Mouse (Mus musculus) cerebellum, postnatal 36 days (tissue): ENCODE measurements around the gene Sept10.

Source experiments
- DNase-seq, 2 experiments: peaks; one replicate each; pipeline ENCODE4 v3.0.0; 2021 to 2022; ENCODE audit warnings: mixed read lengths in 2 of 2

Gene Sept10

DNA sequence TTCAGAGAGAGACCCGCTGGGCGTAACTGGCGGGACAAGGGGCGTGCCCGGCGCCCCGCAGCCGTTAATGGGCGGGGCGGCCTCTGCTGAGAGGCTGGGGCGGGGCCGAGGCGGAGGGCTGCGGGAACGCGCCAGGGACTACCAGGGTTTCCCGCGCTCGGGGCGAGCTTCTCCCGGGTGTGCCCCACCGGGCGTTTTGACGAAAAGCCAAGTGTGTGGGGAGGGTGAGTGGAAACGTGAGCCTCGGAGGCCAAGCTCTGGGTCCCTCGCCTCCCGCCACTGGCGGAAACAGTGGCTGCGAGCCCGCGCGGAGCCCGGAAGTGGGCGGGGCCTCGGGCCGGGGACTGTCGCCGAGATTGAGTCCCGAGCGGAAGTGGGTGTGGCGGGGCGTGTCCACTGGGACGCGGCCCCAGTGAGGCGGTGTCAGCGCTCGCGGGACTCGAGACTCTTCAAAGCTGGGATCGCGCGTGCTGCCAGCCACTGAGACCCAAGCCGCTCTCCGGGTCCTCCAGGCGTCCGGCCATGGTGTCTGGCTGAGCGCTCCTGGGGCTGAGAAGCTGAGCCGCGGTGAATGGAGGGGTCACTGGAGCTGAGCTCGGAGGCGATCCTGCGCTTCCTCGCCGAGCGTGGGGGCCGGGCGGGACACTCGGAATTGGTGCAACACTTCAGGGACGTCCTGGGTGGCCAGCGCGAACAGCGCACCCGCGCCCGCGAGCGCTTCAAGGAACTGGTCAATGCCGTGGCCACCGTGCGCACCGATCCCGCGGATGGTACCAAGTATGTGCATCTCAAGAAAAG lies at the start of gene Sept10, which contains the start of gene Sowahc:
Sept10 (minus strand) TSS at position 375 of the 798 bp plus-strand sequence.
Sowahc (plus strand) TSS at position 481 of the 798 bp plus-strand sequence.
- peak; percentile 95 to 98 for DNase-seq

DNA sequence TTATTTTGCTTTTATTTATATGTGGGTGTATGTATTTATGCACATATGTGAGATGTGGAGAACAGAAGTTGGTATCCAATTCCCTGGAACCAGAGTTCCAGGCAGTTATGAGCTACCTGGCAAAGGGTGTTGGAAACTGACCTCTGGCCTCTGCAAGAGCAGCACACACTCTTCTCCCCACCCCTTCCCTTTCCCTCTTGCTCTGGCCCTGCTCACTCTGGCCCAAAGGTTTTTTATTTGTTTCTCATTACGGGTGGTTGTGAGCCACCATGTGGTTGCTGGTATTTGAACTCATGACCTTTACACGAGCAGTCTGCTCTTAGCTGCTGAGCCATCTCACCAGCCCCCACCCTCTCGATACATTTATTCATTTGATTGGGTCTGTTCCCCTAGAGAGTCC lies 47.1 kb upstream of the Sept10 start:
- no peak for DNase-seq

DNA sequence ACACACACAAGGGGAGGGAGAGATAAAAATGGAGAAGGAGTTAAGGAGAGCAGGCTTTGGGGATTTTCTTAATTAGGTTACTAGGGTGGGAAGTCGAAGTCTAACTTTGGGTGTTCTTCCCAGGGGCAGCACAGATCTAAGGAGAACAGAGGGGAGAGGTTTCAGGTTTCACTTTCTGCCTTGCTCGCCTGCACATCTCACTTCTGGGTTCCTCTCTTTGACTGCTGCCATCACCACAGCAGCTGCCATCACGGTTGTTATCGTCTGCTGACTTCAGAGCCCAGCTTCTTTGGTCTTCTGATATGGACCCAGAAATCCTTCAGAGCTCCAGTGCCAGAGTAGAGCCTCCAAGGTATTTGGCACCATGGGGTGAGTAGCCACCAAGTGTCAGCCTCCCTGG lies 46.5 kb upstream of the Sept10 start:
- no peak for DNase-seq

DNA sequence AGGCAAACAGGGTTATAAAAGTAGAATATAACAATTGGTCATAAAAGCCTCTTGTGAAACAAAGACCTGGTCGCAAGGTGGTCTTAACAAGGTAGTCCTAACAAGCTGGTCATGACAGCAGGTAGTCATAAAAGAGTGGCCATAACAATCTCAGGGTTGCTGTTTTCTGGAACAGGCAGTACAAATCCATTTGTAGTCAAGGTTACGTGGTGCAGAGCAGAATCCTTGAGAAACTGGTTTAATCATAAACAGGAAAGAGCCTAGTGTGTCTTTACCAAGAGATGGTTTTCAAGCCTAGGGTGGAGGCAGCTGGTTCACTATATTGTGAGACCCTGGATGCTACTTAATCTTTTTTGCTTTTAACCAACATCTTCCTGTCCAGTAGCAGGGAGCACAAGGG lies 45.6 kb upstream of the Sept10 start:
- DNase-seq: no peak

DNA sequence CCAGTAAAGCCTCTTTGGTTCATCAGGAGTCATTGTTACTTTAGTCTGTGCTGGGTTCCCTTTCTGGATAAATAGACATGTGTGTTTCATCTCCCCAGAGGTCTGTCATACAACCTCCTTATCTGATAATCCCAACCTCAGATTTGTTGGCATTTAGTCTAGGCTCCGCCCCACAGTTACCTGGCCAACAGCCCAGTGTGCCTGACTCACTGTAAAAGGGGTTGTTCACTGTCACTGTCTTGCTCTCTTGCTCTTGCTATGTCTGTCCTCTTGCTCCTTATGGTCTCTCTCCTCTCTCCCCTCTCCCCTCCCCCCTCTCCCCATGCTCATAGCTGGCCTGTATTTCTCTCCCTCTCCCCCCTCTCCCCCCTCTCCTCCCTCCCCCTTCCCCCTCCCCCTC lies 44.5 kb upstream of the Sept10 start:
- DNase-seq: no peak

DNA sequence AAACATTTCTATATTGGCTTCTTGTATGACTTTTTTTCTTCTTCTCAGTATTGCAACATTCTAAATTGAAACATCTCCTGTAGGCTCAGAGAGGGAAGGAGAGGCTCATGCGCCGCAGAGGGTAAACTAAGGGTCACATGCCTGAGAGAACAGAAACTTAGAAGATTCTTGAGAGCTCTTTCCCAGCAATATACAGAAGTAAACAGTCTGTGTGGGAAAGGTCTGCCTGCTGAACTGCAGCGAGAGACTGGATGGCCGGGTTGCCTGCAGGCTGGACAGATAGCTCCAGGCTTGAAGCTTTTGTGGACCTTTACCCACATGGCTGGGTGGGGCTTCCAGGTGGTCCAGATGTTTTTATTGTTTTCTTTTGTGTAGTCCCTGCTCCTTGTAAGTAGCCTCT lies 44.0 kb upstream of the Sept10 start:
- DNase-seq: no peak

DNA sequence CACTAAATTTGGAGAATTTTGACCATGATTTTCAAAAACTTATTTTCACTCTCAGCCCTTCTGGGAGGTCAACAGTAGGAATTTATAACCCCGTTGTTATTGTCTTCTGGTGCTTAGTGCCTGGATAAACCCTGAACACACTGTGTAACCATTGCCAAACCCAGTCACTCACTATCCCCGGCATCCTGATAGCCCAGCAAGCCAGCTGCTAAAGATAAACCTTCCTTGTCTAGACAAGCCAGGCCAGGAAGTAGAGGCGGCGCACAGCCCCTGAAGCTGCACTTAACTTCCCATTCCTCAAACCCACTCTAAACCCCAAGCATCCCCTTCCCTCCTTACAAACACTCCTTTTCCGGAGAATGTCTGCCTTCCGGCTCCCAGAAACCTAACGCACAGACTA lies 43.4 kb upstream of the Sept10 start:
- DNase-seq: no peak

DNA sequence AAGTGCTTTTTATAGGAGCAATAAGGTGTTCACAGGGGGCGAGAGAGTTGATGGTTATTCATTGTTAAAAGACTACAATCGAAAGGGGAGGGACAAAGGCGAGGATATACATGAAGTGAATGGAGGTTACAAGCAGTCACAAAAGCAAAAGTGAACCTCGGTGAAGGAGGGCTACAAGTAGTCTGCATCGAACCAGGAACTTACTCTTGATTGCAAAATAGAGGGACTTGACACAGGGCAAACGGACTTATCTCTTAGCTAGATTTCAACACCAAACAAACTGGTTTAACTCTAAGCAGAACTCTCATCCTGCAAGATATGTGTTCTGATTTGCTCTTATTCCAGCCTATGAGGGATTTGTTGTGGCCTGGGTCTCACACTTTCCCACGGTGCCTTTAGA lies 41.3 kb upstream of the Sept10 start:
- DNase-seq: no peak

DNA sequence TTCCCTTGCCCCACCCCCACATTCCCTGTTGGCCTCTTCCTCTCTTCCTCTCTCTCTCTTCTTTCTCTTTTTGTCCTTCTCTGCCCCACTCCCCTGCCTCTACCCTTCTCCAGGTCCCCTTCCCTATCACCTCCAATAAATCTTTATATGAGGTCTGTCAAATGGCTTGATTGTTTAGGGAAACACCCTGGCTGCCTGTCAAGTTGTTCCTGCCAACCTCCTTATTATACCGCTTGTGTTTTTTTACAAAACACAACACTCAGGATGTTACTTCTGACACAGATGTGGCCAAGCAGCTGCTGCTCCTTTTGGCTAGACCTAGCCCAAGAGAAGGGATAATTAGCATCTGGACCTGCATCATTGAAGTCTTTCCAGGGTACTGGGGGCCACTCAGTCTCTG lies 40.4 kb upstream of the Sept10 start:
- DNase-seq: no peak

DNA sequence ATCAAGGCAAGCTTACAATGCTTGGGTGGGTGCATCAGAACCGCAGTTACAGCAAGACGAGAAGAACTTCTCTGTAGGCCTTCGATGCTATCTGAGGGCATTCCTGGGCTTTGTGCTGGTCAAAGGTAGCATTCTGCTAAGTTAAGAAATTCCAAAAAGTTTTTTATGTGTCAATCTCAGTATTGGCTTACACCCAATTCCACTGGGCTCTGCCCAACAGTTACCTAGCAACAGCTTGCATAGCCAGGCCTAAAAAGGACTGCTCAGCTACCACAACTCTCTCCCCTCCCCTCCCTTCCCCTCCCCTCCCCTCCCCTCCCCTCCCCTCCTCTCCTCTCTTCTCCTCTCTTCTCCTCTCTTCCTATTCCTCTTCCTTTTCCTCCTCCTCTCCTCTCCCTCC lies 40.0 kb upstream of the Sept10 start:
- no peak for DNase-seq

DNA sequence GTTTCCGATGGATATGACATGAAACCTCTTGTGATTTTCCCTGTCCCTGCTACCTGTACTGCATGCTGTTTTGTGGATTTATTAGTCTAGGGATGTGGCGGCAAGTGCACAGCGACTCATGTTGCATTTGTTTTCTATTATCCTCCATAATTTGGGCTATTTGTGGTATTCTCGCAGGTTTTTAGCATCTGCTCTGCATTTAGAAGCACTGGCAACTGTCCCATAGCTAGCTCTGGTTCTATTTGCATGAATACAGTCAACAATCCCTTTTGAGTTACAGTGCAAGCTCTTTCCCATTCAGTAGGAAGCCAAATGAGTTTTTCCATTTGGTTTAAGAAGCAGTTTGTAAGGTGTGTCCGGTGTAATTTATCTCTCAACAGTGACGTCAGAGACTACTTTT lies 37.9 kb upstream of the Sept10 start:
- DNase-seq: no peak

DNA sequence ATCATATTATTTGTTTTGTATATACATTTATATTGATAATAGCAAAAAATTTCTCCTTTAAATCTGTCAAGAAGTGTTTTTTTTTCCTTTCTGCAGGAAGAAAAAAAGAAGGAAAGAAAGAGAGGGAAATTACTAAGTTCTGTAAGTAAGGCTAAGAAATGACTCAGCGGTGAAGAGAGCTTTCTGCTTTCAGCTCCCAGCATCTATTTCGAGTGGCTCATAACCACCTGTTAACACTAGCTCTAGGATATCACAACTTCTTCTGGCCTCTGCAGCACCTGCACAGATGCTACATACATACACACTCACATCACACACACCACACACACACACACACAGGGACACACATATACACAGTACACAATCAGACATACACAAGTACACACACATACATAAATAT lies 34.9 kb upstream of the Sept10 start:
- DNase-seq: no peak

DNA sequence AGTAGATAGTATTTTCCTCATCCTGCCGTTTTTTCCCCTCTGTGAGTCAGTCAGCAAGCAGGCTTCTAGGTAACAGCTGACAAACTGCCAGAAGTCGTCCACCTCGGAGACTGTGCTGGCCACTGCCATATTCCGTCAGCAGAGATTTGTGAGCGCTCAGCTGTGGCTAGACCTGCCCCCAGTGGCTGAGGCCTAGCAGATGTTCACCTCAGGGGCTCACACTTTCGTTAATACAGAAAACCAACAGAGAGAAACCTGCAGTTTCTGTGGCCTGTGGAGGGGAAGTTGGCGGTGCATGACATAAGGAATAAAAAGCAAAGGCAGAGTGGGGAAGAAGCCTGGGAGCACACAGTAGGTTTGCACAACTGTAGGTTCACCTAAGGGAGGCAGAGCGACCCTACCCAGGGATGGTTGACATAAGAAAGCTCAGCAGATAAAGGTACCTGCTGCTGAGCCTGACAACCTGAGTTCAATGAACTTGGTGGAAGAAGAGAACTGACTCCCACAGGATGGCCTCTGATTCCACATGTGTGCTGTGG lies 32.0 kb upstream of the Sept10 start:
- no peak for DNase-seq

DNA sequence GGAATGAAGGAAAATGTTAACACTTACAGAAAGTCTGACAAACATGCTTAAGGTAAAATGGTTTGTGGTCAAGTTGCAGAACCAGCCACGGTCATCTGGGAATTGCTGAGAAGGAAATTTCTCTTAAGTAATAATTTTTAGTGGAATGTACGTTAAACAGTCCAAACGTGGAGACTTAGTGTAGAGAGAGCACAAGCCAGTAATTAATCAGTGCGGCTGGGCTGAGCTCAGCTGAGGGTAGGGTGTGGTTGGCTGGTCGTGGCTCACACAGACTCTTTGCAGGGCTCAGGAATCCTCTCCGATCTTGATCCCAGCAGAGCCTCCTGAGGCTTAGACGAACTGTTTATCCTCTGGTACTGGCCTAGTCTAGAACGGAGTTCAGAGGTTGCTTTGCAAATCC lies 30.7 kb upstream of the Sept10 start:
- no peak for DNase-seq

DNA sequence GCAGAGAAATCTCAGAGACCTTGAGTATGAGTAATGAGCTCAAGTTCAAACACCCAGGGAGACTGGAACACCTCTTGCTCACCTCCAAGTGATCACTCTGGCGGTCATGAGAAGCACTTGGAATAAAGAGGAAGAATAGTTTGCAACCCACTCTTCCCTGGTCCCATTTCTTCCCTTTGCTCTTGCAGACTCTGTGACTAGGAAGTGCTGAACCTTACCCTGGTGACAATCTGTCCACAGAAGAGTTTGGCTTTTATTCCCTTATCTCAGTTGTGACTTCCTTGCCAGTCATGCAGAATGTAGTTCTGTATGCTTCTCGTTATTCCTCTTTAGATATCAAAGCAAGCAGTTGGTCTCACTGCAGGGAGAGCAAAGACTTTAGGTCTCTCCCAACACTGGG lies 30.3 kb upstream of the Sept10 start:
- no peak for DNase-seq

DNA sequence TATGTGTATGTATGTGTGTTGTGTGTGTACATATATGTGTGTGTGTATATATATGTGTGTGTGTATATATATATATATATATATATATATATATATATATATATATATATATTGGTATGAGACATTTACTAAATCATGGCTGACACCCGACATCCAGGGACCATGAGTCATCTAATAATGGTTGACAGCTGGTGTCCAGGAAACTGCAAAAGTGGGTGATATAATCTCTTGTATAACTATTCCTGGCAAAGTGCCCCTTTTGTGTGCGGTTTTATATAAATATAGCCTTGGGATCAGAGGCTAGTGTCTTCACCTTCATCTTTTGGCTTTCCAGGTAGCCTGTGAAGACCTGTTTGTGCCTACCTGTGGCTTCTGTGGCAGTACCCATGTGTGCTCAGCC lies 29.0 kb upstream of the Sept10 start:
- DNase-seq: no peak

DNA sequence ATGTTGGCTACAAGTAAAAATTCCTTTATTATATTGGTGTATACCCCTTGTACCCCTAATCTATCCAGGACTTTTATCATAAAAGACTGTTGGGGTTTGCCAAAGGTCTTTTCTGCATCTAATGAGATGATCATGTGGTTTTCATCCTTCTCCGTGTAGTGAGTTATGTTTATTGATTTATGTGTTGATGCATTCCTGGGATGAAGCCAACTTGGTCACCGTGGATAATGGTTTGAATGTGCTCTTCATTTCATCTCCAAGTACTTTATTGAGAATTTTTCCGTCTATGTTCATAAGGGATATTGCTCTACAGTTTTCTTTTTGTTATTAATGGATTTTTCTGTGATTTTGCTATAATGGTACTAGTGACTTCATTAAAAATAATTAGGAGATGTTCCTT lies 27.9 kb upstream of the Sept10 start:
- no peak for DNase-seq

DNA sequence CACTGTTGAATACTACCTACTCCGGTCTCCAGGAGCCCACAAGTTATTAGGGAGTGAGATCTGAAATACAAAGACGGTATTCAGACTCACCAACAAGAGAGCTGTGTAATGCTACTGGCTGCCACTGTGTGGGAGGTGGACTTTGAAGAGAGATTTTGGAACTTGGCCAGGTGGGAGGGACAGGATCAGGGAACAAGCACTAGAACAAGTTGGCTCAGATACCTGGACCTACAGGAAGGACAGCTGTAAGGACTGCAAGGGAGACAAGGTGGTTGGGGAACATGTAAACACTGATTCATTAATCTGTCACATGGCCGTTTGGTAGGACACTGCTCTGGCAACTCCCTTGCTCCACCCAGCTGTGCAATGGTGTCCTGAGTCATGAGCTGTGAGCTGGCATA lies 19.5 kb upstream of the Sept10 start:
- no peak for DNase-seq

DNA sequence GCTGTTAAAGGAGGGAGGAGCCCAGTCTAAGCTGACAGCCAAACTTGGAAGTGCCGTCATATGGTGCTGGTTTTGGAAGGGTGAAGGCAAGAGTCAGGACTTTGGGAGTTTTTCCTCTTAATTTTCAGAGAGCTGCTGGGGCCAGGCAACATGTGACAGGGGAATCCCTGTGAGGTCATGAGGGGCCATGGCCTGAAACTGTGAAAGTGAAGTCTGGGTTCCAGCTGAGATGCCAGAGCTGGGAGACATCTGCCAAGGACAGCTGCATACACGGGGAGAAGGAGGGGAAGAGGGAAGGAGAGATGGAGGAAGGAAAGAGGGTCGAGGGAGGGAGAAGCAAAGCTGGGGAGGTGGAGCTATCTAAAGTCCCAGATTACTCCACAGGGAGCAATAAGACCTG lies 16.1 kb upstream of the Sept10 start:
- DNase-seq: no peak

DNA sequence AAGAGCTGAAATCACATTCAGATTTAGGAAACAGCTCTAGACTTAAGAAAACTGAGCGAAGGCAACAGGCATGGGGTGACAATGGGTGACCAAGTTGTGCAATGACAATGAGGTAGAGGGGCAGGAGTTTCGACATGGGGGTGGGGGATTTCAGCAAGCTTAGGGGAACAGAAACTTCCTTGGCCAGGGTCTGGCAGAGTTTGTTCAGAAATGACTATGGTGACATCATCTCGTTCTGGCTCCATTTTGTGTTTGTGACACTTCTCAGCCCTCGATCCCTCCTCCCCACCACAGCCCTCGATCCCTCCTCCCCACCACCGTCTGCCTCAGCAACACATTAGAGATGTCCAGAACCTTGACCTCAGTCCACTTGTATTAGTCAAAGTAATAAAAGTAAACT lies 14.8 kb upstream of the Sept10 start:
- no peak for DNase-seq

DNA sequence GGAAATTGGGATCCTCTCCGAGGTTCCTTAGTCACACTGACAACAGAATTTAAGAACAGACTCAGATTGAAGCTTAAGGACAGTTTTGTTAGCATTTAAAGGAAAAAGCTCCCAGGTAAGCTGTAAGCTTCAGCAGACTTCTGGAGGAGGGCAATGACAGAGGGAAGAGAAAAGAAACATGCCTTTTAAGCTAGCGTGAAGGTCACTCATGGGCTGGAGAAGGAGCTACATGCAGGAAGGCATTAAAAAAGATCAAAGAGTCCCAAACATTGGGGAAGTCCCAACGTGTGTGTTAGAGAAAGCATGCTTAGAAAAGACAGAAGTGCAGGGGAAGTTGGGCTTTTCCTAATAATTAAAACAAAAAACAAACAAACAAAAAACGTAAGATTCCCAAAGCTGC lies 14.2 kb upstream of the Sept10 start:
- no peak for DNase-seq

DNA sequence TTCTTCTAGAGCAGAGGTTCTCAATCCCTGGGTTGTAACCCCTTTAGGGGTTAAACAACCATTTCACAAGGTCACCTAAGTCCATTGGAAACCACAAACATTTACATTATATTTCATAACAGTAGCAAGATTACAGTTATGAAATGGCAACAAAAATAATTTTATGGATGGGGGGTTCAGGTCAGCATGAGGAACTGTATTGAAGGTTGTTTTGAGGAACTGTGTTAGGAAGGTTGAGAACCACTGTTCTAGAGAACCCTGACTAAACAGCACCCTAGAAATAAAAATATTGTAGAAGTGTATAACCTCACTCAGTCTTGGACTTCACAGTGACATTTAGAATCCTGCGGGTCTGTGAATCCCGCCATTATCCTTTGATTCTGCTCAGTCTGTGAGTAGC lies 13.6 kb upstream of the Sept10 start:
- no peak for DNase-seq

DNA sequence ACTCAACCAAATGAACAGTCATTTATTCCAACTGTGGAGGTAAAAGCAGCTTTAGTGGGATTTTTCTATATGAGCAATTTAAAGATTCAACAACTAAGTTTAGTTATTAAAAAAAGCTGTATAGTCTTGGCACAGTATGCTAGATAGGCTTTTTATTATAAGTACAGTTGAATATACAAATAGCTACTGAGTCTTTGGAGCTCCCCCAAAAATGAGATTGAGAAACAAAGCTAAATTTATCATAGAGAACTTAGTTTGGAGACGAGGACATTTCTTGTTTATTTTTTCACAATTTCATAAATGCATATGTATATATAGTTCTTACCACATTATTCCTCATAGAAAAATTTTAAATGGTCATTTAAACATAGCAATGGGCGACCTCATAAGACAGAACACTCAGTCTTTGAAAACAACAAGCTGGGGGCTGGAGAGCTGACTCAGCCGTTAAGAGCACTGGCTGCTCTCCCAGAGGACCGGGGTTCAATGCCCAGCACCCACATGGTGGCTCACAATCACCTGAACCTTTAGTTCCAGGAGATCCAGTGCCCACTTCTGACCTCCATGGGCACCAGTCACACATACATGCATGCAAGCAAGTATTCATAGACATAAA lies 7.7 kb upstream of the Sept10 start:
- no peak for DNase-seq

DNA sequence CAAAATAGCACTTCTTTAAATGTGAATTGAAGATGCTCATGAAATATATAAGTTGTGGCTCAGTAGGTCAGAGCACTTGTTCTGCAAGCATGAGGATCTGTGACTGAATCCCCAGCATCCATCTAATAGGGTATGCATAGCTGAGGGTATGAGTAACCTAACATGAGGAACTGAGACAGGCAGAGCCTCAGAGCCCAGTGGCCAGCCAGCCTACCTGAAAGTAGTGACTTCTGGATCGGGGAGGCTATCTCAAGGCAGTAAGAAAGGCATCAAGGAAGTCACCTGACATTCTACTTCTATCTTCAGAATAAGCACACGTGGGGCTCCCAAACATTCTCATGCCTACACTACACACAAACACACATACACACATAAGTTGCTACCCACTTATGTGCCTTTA lies 3.5 kb upstream of the Sept10 start:
- DNase-seq: no peak

DNA sequence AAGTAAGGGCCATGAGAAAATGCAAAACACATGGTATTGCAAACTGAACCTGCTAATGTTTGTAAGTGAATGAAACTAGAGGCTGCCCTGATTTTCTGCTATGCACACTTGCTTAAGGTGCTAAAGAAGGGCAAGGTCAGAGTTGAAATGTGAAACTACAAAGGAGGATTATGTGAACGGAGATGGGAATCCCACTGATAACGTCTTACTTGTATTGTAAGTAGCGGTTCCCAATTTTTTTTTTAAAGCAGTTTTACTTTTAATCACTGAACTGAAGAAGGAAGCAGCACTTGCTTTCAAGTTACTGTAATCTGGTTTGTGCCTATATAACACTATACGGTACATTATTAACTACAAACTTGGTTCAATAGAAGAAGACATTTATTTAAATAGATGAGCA lies 2.2 kb upstream of the Sept10 start:
- no peak for DNase-seq
